Mouse (Mus musculus): ENCODE data around the gene Rab11fip2. TPM values are rescaled to one million over a fixed set of nuclear protein-coding genes. Genes with fewer than 3 reads are reported as not detected.

Gene Rab11fip2
- total RNA-seq, 2 experiments from 2014 or later = 4.3 to 4.6 TPM

GRCm38 (mm10) chr19:59866666-59867065, 76.8 kb downstream of the Rab11fip2 start:
- ATAC-seq (replicated peaks; ENCODE audit: low FRiP score, poor library complexity, severe bottlenecking) = no peak

- ATAC-seq (replicated peaks; ENCODE audit: low FRiP score, poor library complexity, severe bottlenecking) = no peak
These were observed 81.0 kb downstream of the Rab11fip2 start for GRCm38 (mm10) chr19:59862423-59862822.

- ATAC-seq (replicated peaks; ENCODE audit: low FRiP score, poor library complexity, severe bottlenecking) = no peak
These were observed 82.7 kb downstream of the Rab11fip2 start for GRCm38 (mm10) chr19:59860799-59861198.

GRCm38 (mm10) chr19:59853061-59853460, 90.4 kb downstream of the Rab11fip2 start:
- no peak for ATAC-seq (replicated peaks; ENCODE audit: low FRiP score, poor library complexity, severe bottlenecking)
